Mouse (Mus musculus) ES-Bruce4 (cell line): Measurements from ENCODE around the gene Ppp4r3a.

Experiments used
- CTCF ChIP-seq: IDR thresholded peaks from one replicate; pipeline ENCODE4 v1.8.1; 2011; ENCODE audit warnings: low read depth, low read length
- EP300 ChIP-seq: IDR thresholded peaks from 2 replicates; pipeline ENCODE4 v1.6.1; 2011; ENCODE audit warnings: low read depth, low read length; ENCODE audit not compliant: insufficient read depth
- POLR2A ChIP-seq: IDR thresholded peaks from one replicate; pipeline ENCODE4 v1.8.1; 2011; ENCODE audit warnings: low read length; ENCODE audit not compliant: insufficient read depth

DNA sequence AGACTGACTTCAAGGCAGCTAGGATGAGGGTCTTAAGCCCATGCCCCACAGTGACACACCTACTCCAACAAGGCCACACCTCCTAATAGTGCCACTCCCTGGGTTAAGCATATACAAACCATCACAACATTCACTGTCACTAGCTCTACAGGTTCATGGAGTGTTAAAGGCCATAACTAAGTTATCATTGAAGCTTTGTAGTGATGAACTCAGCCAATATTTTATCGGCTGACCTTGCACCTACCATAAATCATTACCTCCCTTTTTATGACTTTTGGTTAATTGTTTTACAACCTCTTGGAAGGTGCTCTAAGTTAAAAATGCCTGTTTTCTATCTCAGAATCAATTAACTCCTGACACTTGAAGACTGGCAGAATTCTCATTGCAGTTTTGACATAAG lies 24.2 kb upstream of the Ppp4r3a start:
- TF ChIP-seq EP300 (no peak), POLR2A (no peak), CTCF (no peak)
